Mouse (Mus musculus): ENCODE results near the gene Pip4p1. TPM values are rescaled to one million over a fixed set of nuclear protein-coding genes. Genes with fewer than 3 reads are reported as not detected.
"Not testable (repeated sequence)": the region's sequence is repeated elsewhere in the genome, so short reads cannot be mapped to it uniquely, and the experiment has no call there.

Gene Pip4p1
- total and polyA plus RNA-seq, 3 experiments, result 18.1 to 35.5 (median 28.1) TPM

- no peak for DNase-seq (ENCODE audit: extremely low read depth)
- TF ChIP-seq KAT2A (IDR thresholded peaks at IDR 0.05; ENCODE audit: insufficient replicate concordance, low read length) (no peak), ZKSCAN1 (IDR thresholded peaks at IDR 0.05; ENCODE audit: borderline replicate concordance, low read depth, low read length) (no peak), JUN (IDR thresholded peaks at IDR 0.05; ENCODE audit: insufficient read depth, low read depth, low read length) (no peak), TCF12 (IDR thresholded peaks at IDR 0.05; ENCODE audit: low read depth, low read length) (no peak), ZNF384 (IDR thresholded peaks at IDR 0.05; ENCODE audit: low read depth, low read length) (no peak), MAZ (IDR thresholded peaks at IDR 0.05; ENCODE audit: low read depth, low read length) (no peak), GABPA (IDR thresholded peaks at IDR 0.05; ENCODE audit: insufficient replicate concordance, low read depth, low read length) (no peak), UBTF (IDR thresholded peaks at IDR 0.05; ENCODE audit: low read depth, low read length) (no peak), CHD2 (IDR thresholded peaks at IDR 0.05; ENCODE audit: low read length) (no peak), EP300 (IDR thresholded peaks at IDR 0.05; ENCODE audit: low read length) (no peak), ZMIZ1 (IDR thresholded peaks at IDR 0.05; ENCODE audit: low read depth, low read length) (no peak), CTCF (conservative IDR thresholded peaks at IDR 0.05 in 1 of 2, IDR thresholded peaks at IDR 0.05 in 1 of 2; ENCODE audit: low read depth in 2 of 2, low read length in 2 of 2) (no peak), USF2 (conservative IDR thresholded peaks at IDR 0.05; ENCODE audit: low read depth, low read length) (no peak)
- no peaks in the 10 kb centered on the region for H3K4me1 ChIP-seq (ENCODE audit: control insufficient read depth in 1 of 2, insufficient read depth in 2 of 2)
- in situ Hi-C loops (cut with MboI; ENCODE audit: low pct_ligation_motif_present, low pct_unique_long_range_greater_than_20kb, low sequenced_read_pairs), result no loop called here
- H3K27ac ChIP-seq (ENCODE audit: insufficient read depth, low read depth), result no peak overlapping the region
- H3K9ac ChIP-seq (ENCODE audit: insufficient read depth, low read depth), result no peak overlapping the region
- H3K27me3 ChIP-seq (replicated peaks), result no peaks in the 10 kb centered on the region
- no peak overlapping the region for H3K4me2 ChIP-seq (ENCODE audit: insufficient read depth, low read depth, poor library complexity, severe bottlenecking)
- no peaks in the 10 kb centered on the region for H3K9me3 ChIP-seq (replicated peaks; ENCODE audit: low read length)
- H3K4me3 ChIP-seq (replicated peaks in 1 of 3; ENCODE audit: low read depth in 2 of 3, low read length in 2 of 3, poor library complexity in 1 of 3), result no peak overlapping the region
- dilution Hi-C loops (cut with MboI; ENCODE audit: extremely low pct_ligation_motif_present, extremely low pct_unique_long_range_greater_than_20kb, low sequenced_read_pairs), result no loop called here
- peaks cover 9 to 11% of the 10 kb centered on the region in 2 experiments for H3K36me3 ChIP-seq (replicated peaks in 1 of 2; ENCODE audit: control insufficient read depth in 1 of 2, insufficient read depth in 1 of 2, low read length in 1 of 2)
- H3K79me2 ChIP-seq (replicated peaks; ENCODE audit: control insufficient read depth, extremely low read depth, insufficient read depth, poor library complexity, severe bottlenecking), result no peaks in the 10 kb centered on the region
Observed at GRCm38 (mm10) chr14:50955487-50955886, 24.8 kb upstream of the Pip4p1 start.

DNA sequence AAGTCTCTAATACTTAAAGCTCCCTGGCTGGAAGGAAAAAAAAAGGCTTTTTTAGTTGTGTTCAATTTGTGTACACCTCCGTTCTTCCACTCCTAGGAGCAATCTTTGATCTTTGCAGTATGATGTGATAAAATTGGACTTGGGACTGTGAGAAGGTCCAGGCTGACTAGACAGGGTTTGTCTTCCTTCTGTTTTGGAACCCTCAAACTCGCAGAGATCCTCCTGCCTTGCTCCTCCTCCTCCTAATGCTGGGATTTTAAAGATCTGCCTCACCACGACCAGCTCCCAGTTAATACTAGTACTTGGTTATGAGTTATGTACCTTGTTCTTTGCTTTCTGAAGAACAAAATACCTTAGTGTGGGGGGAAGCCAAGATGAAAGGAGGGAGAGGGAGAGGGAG is 14.9 kb upstream of the Pip4p1 start:
- H3K79me2 ChIP-seq (replicated peaks; ENCODE audit: control insufficient read depth, extremely low read depth, insufficient read depth, poor library complexity, severe bottlenecking); H3K4me1 ChIP-seq (ENCODE audit: control insufficient read depth in 1 of 2, insufficient read depth in 2 of 2); H3K27ac ChIP-seq (ENCODE audit: insufficient read depth, low read depth); H3K9me3 ChIP-seq (replicated peaks; ENCODE audit: low read length); H3K27me3 ChIP-seq (replicated peaks); dilution Hi-C loops (cut with MboI; ENCODE audit: extremely low pct_ligation_motif_present, extremely low pct_unique_long_range_greater_than_20kb, low sequenced_read_pairs); in situ Hi-C loops (cut with MboI; ENCODE audit: low pct_ligation_motif_present, low pct_unique_long_range_greater_than_20kb, low sequenced_read_pairs); DNase-seq (ENCODE audit: extremely low read depth): not testable (repeated sequence)
- H3K36me3 ChIP-seq (replicated peaks in 1 of 2; ENCODE audit: control insufficient read depth in 1 of 2, insufficient read depth in 1 of 2, low read length in 1 of 2), result peaks cover 11 to 15% of the 10 kb centered on the region in 2 experiments
- peak overlapping the region; percentile 80 for H3K9ac ChIP-seq (ENCODE audit: insufficient read depth, low read depth)
- peak overlapping the region; percentile 89 for H3K4me2 ChIP-seq (ENCODE audit: insufficient read depth, low read depth, poor library complexity, severe bottlenecking)
- H3K4me3 ChIP-seq (replicated peaks in 1 of 3; ENCODE audit: low read depth in 2 of 3, low read length in 2 of 3, poor library complexity in 1 of 3), result peak overlapping the region; percentile 53 to 96 (median 74)

- H3K4me1 ChIP-seq (ENCODE audit: control insufficient read depth in 1 of 2, insufficient read depth in 2 of 2); DNase-seq (ENCODE audit: extremely low read depth); in situ Hi-C loops (cut with MboI; ENCODE audit: low pct_ligation_motif_present, low pct_unique_long_range_greater_than_20kb, low sequenced_read_pairs); dilution Hi-C loops (cut with MboI; ENCODE audit: extremely low pct_ligation_motif_present, extremely low pct_unique_long_range_greater_than_20kb, low sequenced_read_pairs); H3K9me3 ChIP-seq (replicated peaks; ENCODE audit: low read length); H3K27ac ChIP-seq (ENCODE audit: insufficient read depth, low read depth); H3K79me2 ChIP-seq (replicated peaks; ENCODE audit: control insufficient read depth, extremely low read depth, insufficient read depth, poor library complexity, severe bottlenecking); H3K27me3 ChIP-seq (replicated peaks): not testable (repeated sequence)
- peak overlapping the region; percentile 80 for H3K9ac ChIP-seq (ENCODE audit: insufficient read depth, low read depth)
- H3K36me3 ChIP-seq (replicated peaks in 1 of 2; ENCODE audit: control insufficient read depth in 1 of 2, insufficient read depth in 1 of 2, low read length in 1 of 2), result peaks cover 10 to 13% of the 10 kb centered on the region in 2 experiments
- H3K4me3 ChIP-seq (replicated peaks in 1 of 3; ENCODE audit: low read depth in 2 of 3, low read length in 2 of 3, poor library complexity in 1 of 3), result peak overlapping the region; percentile 53 to 96 (median 74)
- H3K4me2 ChIP-seq (ENCODE audit: insufficient read depth, low read depth, poor library complexity, severe bottlenecking), result peak overlapping the region; percentile 89; the same call in 1 of the 2 replicates
- TF ChIP-seq CHD1 (IDR thresholded peaks at IDR 0.05; ENCODE audit: low read depth, low read length), result 0 out of 2 replicates have a peak, but pooled peaks have one; percentile 29
Observed at GRCm38 (mm10) chr14:50945081-50945480, 14.4 kb upstream of the Pip4p1 start.

Measured in CH12.LX (cell line).